Mouse (Mus musculus) adrenal gland, postnatal 10 days (tissue): Measurements from ENCODE around the gene Zkscan16. TPM values are rescaled to one million over a fixed set of nuclear protein-coding genes. Genes with fewer than 3 reads are reported as not detected.

Experiments
- DNase-seq: peaks from one replicate; pipeline ENCODE4 v3.0.0; 2021; ENCODE audit warnings: mixed read lengths
- total RNA-seq, 2 experiments: library from RNA; stranded (reverse); gene quantifications; 2 replicates each; pipeline ENCODE4 v1.2.3; 2021

The Zkscan16 gene
- total RNA-seq, 2 experiments from 2014 or later, result 2.1 to 2.9 TPM

GRCm38 (mm10) chr4:58935846-58936245, 7.6 kb upstream of the Zkscan16 start:
- peak; percentile 14 for DNase-seq

DNA sequence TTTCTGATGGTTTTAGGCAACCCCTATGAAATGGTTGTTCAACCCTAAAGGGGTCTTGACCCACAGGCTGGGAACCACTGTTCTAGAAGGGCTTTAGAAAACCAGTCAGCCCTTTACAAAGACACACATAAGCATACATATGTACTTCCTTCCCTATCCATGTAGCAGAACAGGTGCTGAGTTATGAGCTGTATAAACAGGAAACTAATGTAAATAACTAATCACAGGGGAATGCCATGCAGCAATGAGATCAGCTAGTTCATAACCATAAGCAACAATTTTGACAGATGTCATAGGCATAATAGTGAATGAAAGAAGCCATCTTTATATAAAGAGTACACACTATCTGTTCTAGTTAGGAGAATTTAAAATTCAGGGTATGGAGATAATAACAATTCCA, 1.8 kb upstream of the Zkscan16 start:
- DNase-seq, result no peak

DNA sequence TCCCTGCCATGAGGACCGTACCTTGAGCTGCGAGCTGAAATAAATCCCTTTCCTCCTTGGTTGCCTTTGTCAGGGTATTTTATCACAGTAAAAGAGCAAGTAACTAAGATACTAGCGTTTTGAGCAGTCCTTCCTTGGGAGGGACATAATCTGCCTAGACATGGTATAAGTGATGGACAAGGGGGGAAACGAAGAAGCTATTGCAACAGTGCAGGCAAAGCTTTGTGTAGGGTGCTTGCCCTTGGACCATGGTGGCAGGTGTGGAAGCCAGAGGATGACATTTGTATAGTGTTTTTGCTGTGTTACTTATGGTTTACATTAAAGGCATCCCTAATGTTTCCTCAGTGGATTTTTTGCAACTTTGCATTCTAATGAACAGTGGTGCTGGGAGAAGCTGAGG, 486 bp upstream of the Zkscan16 start:
- no peak for DNase-seq

DNA sequence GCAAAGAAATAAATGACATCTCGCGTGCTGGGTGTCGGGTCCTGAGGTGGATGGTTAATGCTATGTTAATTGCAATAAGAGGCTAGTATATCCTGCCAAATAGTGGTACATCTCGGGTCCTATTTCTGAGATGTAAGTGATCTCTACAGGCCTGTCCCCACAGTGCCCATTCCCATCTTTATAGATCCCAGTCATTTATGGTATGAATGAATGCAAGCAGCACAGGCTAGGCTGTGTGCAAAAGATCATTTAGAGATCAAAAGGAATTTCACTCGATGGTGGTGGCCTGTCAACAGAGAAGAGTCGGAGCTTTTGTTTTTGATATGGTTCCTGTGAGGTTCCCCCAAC, 752 bp downstream of the Zkscan16 start:
- DNase-seq, result no peak

DNA sequence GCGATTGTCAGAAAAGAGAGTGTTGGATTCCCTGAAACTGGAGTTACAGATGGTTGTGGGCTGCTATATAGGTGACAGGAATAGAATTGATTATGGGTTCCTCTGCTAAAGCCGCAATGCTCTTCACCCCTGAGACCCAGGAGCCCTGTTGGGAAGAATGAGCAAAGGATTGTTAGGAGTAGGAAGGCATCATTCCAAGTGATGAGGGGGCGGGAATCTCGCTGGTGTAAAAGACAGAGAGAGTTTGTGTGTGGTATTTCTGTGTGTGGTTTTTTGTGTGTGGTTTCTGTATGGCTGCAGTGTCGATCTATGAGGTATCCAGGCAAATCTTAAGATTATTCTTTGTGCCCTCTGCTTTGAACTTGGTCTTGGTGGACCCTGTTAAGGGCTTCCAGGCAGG, 1.3 kb downstream of the Zkscan16 start:
- no peak for DNase-seq

DNA sequence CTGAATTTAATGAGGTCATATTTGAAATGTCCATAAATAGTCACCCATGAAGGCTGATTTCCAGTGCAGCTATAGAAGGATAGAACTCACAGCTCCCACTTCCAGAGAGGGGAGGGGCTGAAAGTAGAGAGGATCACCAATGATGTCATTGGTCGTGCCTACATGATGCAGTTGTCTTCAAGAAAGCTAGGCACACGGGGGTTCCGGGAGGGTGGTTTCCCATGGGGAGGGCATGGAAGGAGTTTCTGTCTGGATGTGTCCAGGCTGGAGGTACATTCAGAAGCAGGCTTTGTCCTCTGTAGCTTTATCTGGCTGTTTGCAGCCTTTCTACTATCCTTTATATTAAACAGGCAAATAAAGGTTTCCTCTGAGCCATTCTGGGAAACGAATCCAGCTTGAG, 5.0 kb downstream of the Zkscan16 start:
- no peak for DNase-seq

GRCm38 (mm10) chr4:58952630-58953029, 9.2 kb downstream of the Zkscan16 start:
- no peak for DNase-seq

DNA sequence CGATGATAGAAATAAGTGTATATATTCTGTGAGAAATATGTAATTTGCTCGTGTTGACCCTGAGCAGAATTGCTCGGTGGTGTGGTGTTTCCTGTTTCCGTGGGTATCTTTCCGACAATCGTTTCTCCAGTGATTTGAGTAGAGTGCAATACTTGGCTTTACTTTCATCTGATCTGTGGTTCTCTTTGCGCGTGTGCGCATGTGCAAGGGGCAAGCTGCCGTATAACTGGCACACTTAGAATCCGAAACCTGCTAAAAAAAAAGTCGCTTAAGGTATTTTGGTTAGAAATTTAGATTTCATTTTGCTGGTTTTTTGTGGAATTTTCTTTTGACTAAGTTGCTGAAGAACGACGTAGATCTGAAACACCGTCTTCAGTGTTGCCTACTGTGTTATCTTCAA, 18.3 kb downstream of the Zkscan16 start:
- DNase-seq, result no peak

DNA sequence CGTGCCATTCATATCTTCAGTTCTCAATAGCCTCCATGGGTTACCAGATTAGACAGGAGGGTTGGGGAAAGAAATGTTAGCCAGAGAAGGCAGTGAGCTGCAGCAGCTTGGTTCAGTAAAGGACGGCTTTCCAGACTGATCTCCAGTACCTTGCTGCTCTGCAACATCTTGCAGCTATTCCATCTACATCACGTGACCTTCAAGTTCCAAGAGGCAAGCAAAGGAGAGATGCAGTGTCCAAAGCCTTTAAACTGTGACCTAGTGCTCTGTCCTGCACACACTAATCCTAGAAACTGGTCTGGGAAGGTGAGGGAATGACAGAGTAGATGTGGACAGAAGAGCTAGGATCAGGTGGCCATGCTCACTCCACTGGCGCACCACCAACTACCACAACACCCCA, 19.8 kb downstream of the Zkscan16 start:
- no peak for DNase-seq

DNA sequence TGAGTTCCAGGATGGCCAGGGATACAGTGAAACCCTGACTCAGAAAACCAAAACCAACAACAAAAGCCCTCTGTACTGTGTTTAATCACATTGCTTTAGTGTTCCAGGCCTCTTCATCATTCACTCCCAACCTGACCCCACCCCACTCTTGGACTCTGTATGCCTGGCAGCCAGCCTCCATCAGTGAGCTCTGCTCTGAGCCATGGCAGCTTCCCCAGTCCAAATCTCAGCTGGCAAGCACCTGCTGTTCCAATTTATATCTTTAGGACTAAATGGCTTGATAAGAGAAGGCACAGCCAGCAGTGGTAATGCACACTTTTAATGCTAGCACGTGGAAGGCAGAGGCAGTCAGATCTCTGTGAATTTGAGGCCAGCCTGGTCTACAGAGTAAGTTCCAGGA, 21.7 kb downstream of the Zkscan16 start:
- no peak for DNase-seq

DNA sequence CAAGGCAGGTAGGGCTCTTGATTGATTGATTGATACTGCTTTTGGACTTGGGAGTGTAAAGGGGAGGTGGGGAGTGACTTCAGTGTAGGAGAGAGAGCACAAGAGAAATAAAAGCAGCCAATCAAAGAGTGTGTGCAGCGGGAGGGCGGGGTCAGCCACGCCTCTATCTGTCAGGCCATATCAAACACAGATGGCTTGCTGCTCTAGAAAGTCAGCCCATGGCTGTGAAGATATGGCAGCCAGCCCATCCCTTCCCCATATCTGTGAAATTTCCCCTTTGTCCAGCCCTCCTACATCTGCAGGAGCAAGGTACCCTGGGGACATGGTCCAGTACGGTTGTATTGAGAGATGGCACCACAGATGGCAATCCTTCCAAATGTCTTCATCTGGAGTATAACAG, 27.2 kb downstream of the Zkscan16 start:
- DNase-seq, result no peak

- DNase-seq, result no peak
These were observed 32.3 kb downstream of the Zkscan16 start for GRCm38 (mm10) chr4:58975711-58976110.

- no peak for DNase-seq
These were observed 38.0 kb downstream of the Zkscan16 start for GRCm38 (mm10) chr4:58981421-58981820.

GRCm38 (mm10) chr4:58982806-58983205, 39.4 kb downstream of the Zkscan16 start:
- no peak for DNase-seq

DNA sequence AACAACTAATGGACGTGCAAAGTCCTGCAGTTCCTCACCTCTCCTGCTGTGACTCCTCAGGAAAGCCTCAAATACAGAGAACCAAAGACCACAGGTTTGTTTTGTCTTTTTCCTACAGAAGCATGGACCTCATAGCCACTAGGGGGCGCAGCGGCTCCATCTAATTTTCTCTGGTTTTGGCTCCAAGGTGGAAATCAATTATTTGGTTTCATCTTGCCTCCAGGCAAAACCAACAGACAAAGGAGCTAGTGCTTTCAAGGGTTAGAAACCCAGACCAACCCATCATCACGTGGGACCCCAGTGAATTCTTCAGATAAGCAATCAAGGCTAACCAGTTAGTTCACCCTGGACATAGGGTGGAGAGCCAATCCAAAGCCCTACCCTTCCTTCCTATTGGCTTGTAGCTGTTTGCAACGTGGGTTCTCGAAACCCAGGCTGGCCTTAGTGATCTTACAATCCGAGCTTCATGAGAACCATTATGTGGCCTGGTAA, 41.8 kb downstream of the Zkscan16 start:
- DNase-seq, result peak; percentile 89

DNA sequence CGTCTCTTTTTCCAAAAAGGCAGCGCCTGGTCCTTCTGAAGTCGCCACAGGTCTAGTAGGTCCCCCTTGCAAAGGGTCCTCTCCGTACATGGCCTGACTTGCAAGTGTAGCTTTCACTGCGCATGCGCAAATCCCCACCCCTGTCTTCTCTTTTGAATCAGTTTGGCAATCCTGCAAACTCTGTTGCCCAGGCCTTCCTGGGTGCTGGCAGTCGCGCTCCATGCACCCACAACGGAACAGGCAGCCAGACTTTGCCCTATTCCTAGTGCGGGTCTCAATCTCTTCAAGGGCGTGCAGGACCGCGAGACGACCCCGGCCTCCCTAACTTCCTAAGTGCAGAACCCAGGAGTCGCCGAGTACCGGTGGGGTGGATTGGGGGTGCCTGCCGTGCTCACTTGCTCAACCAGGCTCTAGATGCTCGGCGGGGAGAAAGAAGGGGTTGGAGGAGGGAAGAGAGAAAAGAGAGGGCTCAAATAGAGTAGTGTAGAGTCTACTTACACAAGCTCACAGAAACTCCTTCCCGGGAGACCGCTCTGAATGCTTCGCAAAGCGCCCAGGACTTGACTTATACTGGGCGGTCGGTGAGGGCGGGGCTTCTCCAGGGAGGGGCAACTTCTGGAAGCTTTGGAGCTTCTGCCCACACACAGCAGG, 43.2 kb downstream of the Zkscan16 start, which contains the start of gene Ptgr1:
TSS of gene Ptgr1 (minus strand) at position 580 of the 651 bp plus-strand sequence.
- peak; percentile 89 for DNase-seq

DNA sequence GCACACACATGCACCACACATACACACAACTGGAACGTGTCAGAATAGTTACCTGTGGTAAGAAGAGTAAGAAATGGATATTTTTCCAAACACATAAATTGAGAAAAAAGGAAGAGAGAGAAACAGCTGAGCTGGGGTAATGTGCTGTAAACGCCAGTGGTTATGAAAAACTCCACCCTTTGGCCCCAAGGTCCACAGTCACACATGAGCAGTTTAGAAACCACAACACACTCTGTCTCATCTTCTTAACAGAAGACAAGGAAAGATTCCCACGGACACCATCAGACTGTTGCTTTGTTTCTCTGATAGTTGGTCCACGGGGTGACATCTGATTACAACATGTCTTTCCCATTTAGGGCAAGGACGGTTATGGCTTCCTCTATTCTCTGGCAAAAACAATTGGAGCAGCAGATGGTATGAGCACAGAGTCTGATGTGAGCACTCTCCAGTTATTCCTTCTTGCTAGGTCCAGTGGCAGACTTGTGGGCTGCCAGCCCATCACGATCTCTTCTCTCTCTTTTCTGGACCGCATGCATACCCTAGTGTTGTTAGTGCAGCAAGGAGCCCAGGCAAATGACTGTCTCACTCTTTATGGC, 46.0 kb downstream of the Zkscan16 start:
- no peak for DNase-seq

GRCm38 (mm10) chr4:58990609-58991434, 47.4 kb downstream of the Zkscan16 start:
- no peak for DNase-seq

DNA sequence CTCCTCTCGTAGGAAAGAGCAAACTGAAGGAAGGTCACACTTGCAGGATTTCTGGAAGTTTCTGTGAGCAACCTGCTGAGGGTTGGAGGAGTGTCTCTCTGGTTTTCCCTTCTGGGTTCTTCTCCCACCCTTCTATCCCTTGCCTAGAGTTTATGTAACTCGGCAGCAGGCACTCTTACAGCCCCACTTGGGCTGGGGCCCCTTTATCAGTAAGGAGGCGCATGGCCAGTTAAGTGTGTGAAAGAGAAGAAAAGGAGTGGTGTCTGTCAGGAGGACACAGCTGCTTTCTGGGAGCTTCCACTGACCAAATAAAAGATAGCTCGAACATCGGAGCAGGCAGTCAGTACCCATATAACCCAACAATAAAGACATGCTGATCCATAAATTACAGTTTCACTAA, 48.8 kb downstream of the Zkscan16 start:
- no peak for DNase-seq

GRCm38 (mm10) chr4:58994762-58995161, 51.3 kb downstream of the Zkscan16 start, which contains the start of gene Dnajc25:
TSS of gene Dnajc25 (plus strand) at chr4:58995062.
- no peak for DNase-seq

DNA sequence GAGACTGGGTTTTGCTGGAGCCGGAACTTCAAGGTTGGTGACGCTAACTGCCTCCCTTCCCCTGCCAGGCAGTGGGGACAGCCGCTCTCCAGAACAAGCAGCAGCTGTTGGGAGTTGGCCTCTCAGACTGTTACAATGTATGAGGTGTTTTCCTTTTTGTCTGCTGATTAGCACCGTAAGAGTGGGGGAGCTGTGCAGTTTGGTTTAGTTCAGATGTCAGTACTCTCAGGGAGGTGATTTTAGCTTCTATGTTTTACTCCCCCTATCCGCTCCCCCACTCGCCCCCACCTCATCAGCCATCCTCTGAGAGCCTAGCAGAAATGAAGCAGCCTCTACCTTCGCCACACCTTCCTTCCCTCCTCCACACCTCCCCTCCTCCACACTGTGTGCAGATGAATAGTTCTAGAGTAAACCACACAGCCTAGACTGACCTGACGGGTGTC, 51.8 kb downstream of the Zkscan16 start:
- peak; percentile 33 for DNase-seq

DNA sequence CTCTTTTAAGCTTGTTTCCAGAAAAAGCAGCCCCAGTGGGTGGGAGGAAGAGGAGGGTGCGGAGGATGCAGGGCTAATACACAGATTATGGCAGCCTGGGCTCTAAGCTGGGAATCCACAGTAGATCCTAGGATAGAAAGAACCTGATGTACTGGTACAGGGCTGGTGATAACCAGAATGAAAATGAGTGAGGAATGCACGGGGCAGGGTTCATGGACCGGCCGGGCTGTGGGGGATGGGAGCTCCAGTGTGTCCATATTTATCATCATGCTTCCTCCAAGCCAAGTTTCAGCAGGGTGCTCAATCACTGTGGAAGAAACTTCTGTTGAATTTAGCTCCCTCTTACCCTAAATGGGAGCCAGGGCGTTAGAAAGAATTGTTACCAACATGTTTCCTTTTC, 53.7 kb downstream of the Zkscan16 start:
- peak; percentile 34 for DNase-seq

DNA sequence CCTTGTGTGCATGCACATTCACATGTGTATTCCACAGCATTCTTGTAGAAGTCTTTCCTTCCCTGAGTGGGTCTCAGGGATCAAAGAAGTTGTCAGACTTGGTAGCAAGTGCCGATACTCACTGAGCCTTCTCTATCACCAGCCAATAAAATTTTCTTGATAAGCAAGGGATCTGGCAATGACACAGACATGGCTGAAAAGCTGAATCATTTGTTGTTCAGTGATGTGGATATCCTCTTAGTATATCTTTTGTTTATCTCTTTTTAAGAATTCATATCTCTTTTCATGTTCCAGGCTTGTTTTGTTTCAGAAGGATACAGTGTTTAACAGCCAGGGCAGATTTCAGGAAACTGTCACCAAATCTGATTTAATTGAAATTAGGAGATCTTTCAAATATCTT, 55.3 kb downstream of the Zkscan16 start:
- no peak for DNase-seq
